Mouse (Mus musculus) spleen, postnatal 14 days (tissue): ENCODE measurements around the gene Rac2.

Source experiments
- DNase-seq, 2 experiments: peaks; one replicate each; pipeline ENCODE4 v3.0.0; 2021 to 2022; ENCODE audit warnings: low spot score in 2 of 2

Rac2 gene

GRCm38 (mm10) chr15:78588900-78589299 lies 16.3 kb upstream of the Rac2 start:
- peak in 1 of 2 experiments; percentile 47 for DNase-seq

GRCm38 (mm10) chr15:78588049-78588448 lies 15.5 kb upstream of the Rac2 start:
- DNase-seq, result no peak

DNA sequence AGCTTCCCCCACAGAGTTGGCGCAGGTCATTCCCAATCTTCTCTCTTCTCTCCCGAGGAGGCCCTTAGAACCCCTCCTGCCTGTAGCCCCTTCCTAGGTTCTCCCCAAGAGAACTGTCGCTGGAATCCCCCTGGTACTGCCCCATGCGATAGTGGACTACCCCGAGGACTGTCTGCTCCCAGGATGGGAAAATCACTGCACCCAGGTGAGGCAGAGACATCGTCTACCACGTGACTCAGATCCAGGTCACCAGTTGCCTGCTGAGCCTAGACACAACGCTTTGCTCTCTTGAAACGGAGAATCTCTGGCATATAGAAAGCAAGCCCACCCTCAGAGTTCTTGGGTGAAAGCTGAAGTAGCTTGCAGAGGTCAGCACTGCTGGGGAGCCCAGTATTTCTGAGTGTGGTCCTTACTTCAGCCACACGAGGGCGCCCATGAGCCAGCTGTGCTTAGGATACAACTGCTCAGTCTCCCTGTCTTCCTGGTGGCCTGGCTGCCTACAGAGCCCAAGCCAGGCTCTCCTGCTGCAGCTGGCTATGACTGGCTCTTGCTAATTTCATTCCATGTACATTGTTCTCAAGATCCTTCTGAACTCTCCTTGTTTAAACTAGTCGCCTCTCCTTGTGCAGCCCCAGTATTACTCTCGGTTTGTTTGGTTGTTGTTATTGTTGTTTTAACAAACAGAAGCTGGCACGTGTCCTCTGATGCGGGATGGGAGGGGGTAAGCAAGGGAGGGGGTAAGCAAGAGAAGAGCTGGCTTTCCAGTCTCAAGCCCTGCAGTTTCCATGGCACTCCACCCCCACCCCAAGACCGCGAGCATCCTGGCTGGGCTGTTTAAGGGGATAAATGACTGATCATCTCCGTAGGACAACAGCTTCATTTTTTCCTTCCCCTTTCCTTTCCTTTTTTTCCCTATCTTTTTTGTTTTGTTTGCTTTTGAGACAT lies 14.7 kb upstream of the Rac2 start:
- DNase-seq, result peak; percentile 72 to 85

DNA sequence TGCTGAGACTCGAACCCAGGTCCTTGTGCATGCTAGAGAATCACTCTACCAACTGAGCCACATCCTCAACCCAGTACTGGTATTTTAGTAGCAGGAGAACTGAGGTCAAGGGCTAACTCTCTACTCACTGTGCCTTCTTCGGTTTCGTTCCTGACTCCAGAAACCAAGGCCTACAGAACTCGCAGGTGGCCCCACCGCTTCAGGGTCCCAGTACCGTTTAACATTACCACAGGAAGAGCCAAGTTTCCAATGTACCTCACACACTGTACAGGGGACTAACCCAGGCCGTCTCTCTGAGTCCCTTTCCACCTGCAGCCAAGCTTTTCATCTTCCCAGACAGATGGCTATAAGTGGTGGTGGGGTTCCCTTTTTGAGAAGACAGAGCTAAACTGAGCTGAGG lies 12.8 kb upstream of the Rac2 start:
- no peak for DNase-seq

- DNase-seq, result no peak
Measured at GRCm38 (mm10) chr15:78583352-78583751, 10.8 kb upstream of the Rac2 start.

DNA sequence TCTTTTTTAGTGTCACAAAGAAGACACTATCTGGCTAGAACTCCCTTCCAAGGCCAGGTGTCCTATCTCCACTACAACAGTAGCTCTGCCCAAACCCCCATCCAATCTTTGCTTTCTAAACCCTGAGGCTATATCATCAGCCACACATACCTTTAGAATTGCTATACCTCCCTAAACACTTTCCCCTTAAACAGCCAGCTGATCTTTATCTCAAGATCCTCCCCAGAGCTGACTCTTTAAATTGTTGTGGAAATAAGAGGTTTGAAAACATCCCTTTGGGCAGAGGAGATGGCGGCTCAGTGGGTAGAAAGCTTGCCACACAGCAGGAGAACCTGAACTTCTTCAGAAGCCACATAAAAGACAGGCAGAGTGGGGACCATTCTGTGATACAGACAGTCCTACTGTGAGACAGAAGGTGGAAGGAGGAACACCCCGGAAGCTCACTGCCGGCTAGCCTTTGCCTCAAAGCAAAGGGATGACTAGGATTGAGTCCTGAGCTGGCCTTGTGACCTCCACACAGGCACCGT lies 3.8 kb upstream of the Rac2 start:
- DNase-seq, result no peak

GRCm38 (mm10) chr15:78572270-78572600 lies 348 bp downstream of the Rac2 start:
- DNase-seq, result no peak

DNA sequence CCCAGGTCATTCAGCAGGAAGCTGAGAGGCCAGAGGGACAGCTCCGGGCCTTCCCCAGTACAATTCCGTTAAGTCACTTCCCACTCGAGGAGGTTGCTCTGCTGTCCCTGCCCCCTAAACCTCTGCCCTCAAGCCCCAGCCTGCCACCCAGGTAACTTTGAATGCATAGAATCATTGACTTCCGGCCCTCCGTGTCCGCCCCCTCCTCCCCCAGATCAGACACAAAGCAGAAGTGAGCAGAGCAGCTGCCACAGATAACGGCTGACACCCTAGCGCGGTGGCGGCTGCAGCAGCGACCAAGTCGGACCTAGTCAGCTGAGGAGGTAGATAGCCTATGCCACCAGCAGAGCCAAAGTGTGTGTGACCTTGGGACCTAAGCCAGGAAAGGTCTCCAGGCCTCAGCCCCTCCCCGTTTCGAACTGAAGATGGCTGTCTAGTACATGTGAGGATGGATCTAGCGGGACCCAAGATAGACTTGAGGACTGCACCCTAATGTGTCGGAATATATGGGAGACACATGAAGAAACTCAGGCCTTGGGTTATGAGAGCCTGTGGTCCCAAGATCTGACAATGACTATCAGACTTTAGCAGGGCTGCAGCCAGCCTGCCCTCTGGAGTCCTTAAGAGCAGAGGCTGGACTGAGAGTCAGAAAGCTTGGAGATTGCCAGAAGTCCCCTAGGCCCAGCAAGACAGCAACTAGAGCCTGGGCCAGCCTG lies 871 bp downstream of the Rac2 start:
- DNase-seq, result peak; percentile 72 to 77

- DNase-seq, result no peak
Measured at GRCm38 (mm10) chr15:78570170-78570569, 2.4 kb downstream of the Rac2 start.

DNA sequence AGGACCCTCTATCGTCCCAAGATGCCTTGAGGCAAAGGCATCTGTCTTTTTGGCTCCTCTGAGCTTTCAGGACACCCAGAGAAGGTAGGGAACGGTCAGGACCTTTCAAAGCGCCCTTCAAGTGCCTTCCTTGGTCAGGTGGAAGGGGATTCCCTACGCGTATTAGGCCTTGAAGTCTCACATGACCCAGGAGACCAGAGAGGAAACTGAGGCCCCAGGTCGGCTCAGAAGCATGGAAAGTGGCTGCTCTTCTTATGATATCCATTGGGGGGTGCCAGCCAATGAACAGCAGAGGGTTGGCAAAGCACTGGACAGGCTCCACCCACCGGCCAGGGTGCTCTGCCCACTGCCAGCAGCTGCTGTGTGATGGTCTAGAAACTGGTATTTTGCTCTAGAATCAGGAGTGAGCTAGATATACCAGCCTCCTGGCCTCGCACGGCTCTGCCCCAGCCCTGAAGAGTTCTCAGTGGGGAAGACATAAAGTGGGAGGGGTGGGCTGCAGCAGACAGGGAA lies 4.9 kb downstream of the Rac2 start:
- no peak for DNase-seq

GRCm38 (mm10) chr15:78564764-78565435 lies 7.7 kb downstream of the Rac2 start:
- no peak for DNase-seq

DNA sequence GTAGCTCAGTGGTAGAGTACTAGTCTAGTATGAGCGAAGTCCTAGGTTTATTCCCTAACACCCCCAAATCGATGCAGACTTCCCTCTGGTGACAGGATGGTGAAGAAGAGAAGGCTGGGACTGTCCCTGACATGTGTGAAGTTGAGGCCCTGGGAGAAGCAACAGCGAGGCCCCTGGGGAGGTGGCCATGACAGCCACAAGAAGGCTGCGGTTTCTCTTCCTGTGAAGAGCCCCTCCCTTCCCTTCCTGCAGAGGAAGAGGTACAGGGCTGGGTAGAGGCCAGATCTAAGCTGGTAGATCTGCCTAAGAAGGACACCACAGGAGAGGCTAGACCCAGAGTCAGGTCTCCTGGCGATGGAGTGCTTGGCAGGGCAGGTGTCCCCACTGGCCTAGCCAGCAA lies 8.6 kb downstream of the Rac2 start:
- peak; percentile 48 to 51 for DNase-seq

DNA sequence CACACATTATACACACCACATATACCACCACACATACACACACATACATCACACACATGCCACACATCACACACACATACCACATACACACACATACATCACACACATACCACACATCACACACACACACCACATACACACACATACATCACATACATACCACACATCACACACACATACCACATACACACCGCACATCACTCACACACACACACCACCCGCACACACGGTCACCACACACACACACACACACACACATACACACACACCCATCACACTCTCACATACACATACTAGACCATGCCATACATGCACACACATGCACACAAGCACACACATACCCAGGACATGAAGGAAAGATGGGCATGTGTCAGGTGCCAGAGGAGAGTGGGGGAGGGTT lies 9.2 kb downstream of the Rac2 start:
- DNase-seq, result no peak

- DNase-seq, result no peak
Measured at GRCm38 (mm10) chr15:78559141-78559979, 13.2 kb downstream of the Rac2 start.

DNA sequence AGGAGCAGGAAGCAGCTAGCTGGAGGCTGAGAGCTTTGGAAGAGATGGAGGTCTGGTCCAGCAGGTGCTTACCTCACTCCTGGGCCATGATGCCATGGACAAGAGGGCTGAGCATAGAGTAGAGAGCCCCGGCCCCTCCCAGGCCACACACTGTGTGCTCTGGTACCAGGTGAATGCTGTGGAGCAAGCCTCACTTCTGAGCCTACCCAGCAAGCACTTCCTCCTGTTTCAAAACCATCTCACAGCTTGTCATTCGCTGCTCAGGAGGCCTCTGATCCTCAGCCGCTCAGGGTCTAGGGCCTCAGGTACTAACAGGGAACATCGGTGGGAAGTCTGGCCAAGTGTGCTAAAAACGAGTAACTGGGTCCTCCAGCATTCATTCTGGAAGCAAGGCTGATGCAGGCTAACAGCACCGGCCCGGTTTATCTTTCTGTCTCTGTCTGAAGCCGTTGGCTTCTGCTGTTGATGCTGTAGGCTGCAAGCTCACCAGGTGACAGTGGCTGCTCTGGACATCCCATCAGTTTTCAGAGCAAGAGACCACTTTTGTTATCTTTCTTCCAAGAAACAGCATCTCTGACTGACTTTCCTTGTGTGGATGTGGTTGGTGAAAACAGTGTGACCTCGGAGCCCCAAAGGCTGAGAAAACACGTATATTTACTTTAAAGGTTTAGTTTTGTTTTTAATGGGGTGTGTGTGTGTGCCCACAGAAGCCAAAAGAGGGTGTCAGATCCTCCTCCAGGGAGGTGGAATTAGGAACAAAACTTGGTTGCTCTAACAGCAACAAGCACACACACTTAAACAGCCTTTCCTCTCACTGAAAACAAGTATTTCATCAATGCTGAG lies 14.7 kb downstream of the Rac2 start:
- no peak for DNase-seq

DNA sequence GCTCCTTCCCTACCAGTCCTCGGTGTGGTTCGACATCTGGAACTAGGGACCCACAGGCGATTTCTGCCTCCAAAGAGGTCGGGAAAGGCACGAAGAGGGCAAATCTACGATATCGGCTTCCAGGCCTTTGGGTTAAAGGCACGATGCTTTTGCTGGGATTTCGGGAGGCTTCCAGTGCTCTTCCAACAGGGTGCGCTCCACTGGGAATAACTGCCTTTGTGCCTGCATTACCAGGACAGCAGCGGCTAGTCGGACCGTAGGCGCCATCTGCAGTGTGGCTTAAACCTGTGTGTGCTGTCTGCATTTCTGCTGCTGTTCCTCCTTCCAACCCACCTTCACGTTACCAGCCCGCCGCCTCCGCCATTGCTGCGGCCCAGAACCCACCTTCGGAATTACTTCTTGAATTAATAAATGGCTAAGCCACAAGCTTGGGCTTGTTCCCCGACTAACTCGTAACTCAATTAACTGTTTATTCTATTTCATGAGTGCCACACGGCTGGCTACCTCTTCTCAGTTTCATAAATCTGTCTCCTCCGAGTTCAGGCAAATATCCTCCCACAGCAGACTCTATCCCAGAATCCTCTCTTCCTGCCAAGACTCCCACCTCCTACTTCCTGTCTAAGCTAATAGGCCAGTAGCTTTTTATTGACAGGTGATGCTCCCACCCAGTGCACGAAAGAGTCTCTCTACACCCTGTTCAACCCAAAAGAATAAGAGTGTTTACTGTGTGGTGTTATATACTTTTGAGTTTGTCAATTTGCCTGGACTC lies 17.9 kb downstream of the Rac2 start:
- DNase-seq, result no peak

GRCm38 (mm10) chr15:78549189-78549734 lies 23.3 kb downstream of the Rac2 start:
- no peak for DNase-seq

DNA sequence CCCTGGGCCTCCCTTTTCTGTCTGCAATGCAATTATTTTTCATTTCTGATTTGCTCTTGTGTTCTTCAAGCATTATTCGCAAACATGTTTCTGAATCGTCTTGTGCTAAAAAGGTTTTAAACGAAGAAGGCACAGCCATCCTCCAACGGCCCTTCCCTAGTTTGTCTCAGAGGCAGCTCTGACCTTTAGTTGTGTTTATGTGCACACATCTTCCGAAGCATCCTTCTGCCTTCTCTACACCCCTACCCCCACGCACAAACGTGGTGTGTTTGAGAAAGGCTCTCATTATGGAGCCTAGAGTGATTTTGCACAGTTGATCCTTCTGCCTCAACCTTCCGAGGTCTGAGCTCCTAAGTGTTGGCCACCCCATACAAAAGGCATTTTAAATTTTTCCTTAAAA lies 23.9 kb downstream of the Rac2 start:
- DNase-seq, result no peak

GRCm38 (mm10) chr15:78548336-78548665 lies 24.3 kb downstream of the Rac2 start:
- no peak for DNase-seq
